Mouse (Mus musculus): ENCODE measurements around the gene Zswim3.

Gene Zswim3

DNA sequence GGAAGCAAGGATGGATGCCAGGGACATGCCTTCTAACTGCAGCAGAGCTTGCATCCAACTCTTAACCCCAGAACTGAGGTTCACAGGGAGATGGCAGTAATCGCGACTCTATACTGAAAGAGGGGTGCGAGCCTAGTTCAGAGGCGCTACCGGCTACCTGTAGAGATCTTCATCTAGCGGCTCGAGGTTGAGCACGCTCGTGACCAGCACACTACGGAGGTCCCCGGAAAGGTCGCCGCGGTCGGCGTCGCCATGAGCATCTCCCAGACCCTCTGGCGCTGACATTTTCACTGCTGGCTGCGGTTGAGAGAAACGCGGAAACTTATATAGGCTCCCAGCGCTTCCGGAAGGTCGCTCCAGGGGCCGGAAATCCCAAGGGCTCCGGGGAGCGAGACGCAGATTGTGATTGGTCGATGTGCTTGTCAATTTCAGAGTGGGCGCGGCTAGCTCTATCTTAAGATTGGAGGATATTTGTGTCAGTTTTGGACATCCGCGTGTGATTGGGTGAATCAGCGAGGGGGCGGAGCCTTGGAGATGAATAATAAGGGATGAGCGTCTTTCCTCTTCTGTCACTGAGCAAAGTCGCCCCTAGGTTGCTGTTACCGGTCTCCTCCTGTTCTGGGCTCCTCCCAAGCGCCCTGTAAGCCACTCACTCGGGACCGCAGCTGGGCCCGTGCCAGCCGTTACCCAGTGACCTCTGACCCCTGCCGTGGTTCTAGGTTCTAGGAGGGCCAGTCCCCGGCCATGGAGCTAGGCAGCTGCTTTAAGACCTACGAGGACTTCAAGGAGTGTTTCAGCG is at the start of gene Zswim3, which contains the start of gene Acot8:
TSS of gene Zswim3 (plus strand) at position 566 of the 799 bp plus-strand sequence.
TSS of gene Acot8 (minus strand) at position 350 of the 799 bp plus-strand sequence.
- DNase-seq (ENCODE audit: low spot score): peak; percentile 95

DNA sequence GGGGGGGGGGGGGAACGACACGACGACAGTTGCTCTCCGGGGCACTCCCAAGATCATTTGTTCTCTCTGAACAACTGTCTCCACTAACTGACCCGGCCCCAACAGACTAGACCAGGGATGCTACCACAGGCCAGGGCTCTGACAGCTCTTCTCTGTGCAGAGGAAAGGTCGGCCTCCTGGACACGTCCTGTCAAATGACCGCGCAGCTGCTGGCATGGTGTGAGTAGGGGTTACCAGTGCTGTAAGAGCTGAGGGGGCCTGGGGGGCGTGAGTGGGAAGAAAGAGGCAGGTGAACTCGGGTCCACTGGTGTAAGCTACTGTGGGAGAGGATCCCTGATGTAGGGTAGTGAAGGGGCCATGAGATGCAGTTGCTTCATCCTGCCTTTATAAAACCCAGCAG is 47.1 kb upstream of the Zswim3 start:
- no peak for DNase-seq (ENCODE audit: low spot score)

DNA sequence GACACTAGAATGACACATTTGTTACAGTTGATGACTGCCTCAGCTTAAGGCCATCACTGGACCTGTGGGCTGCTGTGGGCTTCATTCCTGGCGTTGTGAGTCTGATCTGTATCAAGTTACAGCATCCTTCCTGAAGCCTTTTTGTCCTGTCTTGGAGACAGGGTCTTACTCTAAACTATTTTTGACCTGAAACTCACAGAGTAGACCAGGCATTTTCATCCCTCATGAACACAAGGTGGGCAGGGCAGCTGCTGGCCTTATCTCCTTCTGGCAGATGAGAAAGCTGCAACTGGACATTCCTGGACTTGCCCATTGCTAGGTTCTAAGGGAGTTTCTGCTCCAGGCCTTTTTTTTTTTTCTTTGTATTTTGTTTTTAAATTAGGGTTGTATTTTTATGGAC is 46.2 kb upstream of the Zswim3 start:
- no peak for DNase-seq (ENCODE audit: low spot score)

DNA sequence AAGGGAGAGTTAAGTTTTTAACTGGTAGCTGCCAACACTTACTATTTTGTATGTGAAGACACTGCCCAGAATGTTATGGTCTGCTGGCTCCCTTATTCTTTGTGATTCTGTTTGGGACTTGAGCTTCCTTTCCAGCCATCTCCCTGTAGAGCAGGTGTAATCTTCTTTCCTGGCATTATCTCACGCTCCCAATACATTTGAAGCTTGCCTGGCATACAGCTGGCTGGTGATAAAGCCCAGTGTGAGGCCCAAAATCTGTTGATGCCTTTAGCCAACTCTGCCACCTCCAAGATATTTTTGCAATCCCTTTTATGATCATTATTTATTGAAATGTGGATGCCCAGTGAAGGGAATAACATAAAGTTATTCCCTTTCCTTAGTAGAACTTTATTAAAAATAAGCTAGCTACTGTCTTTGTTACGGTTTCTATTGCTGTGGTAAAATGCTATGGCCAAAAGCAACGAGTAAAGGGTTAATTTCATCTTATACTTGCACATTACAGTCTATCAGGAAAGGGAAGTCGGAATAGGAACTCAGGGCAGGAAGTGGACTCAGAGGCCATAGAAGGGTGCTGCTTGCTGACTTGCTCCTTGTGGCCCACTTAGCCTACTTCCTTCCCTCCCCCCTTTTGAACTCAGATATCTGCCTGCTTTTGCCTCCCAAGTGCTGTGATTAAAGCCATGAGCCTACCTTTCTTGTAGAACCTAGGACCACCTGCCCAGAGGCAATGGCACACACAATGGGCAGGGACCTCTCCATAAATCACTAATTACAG is 44.7 kb upstream of the Zswim3 start:
- DNase-seq (ENCODE audit: low spot score): no peak

DNA sequence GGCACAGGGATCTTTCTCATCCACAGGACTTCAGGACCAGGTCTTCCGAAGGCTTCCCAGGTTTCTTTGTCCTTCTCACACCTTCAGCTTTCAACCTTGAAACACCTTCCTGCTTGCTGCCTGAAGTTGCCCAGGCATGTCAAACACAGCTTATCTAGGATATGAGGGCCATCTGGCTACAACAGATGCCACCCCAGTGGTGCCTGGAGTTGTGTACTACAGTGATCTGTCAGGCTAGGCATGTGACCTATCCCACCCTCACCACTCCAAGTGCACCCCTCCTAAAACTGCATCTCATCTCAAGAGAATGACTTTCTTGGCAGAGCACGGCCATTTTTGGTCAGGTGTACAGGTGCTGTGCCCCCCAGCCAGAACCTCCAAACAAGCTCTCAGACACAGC is 43.4 kb upstream of the Zswim3 start:
- DNase-seq (ENCODE audit: low spot score): no peak

DNA sequence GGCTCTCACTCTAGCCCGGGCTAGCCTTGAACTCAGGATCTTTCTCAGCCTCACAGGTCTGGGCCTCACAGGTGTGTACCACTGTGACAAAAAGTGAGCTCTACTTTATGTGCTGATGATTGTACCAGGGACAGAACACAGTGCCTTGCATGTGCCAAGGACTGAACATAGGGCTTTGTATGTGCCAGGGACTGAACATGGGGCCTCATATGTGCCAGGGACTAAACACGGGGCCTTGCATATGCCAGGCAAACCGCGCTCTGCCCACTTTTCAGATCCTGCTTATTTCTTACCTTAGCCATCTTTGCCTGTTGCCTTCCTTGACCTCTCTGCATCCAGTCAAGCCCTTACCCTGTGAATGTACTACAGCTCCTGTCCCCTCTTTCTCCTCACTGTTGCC is 42.9 kb upstream of the Zswim3 start:
- DNase-seq (ENCODE audit: low spot score): no peak

DNA sequence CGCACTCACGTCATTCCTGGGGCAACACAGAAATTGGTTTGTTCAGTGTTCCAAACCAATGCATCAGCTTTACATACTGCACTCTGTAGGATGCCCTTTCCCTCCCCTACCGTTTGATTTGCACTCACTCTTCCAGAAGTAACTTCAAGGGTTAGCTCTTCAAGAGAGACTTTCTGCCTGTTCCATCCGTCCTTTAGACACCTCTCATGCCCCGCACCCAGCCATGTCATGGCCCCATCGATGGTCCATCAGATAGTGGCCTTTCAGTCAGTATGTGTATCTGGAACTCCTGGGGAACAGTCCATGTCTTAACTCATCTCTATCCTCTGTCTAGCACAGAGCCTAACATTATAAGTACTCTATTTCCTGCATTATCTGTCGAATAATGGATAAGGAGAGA is 42.3 kb upstream of the Zswim3 start:
- DNase-seq (ENCODE audit: low spot score): no peak

DNA sequence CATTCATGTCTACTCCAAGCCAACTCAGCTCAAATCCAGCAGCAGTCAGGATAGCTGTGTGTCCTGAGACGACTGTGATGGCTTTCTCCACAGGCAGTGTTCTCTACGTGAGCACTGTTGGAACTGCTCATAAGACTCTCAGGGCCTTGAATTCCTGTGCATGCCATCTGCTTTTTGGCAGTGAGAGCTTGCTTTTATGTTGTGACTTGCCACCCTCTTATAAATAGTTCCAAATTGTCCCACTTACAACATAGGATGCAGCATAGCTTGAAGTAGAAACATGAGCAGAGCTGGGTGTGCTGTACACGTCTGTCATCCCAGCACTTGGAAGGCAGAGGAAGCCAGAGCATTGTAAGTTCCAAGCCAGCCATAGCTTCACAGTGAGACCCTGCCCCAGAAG is 39.1 kb upstream of the Zswim3 start:
- DNase-seq (ENCODE audit: low spot score): no peak

DNA sequence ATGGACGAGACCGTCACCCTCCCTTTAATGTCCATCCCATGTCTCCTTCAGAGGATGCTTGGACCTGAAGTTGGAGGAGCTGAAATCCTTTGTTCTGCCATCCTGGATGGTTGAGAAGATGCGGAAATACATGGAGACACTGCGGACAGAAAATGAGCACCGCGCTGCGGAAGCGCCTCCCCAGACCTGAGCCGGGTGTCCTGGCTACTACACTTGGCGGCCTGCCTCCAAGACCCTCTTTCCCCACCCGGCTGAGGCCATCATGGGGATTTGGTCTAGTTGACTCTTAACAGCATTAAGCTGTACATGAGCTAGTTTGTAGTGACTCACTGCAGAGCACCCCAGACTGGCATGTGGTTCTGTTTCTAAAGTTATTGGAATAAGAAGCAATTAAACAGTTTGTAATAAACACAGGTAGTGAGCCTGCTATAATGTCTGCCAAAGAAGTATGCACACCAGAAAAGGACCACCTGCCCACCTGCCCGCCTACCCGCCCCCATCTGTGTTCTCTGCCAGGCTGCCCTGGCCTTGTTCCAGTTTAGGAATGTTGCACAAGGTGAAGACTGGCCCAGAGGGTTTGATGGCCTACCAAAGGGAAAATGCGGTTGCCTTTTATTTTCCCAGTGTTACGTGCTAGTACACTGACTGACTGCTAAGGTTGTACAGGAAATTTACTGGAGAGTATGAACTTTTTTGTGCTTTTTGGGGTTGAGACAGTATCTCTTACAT is 36.9 kb upstream of the Zswim3 start:
- no peak for DNase-seq (ENCODE audit: low spot score)

DNA sequence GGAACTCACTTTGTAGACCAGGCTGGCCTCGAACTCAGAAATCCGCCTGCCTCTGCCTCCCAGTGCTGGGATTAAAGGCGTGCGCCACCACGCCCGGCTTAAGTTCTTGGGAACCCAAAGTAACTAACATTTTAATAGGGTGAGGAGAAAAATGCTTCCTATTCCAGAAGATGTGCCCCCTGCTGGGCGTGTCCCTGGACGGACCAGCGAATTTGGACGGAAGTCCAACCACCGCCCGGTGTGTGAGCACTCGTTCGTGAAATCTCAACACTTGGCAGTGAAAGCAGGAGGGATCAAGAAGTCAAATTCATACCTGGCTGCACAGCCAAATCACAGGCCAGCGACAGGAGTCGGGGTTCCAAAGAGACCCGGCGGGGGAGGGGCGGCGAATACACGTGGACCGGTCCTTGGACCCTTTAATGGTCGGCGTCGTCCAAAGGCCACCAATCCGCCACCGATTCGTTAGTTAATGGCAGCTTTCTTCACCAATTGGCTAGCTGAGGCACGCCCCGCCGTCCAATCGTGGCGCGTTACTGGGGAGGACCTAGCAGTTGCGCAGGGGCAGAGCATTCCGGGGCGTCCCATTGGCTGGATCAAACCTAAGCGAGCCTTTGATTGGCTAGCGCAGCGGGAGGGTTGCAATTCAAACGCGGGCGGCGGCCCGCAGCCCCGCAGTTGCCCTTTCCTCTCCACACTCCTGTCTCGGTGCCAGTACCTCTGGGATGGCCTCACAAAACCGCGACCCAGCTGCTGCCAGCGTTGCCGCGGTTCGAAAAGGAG is 35.5 kb upstream of the Zswim3 start, which contains the start of gene Ube2c:
TSS of gene Ube2c (plus strand) at position 641 of the 780 bp plus-strand sequence.
- peak; percentile 98 for DNase-seq (ENCODE audit: low spot score)

DNA sequence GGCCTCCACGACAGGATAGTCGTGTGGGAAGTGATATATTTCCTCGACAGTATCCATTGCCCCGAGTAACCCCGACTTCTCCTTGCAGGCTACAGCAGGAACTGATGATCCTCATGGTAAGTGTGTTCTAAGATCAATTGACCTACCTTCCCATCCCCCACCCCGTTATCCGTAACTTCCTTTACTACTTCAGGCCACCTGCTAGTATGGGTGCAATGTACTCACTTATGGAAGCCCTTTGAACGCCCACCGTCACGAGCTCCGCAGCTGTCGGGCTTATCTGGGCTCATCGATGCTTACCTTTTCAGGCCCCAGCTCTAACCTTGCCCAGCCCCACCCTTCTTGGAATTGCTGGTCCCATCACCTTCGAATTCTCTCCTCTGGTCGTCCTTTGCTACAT is 34.6 kb upstream of the Zswim3 start:
- DNase-seq (ENCODE audit: low spot score): no peak

DNA sequence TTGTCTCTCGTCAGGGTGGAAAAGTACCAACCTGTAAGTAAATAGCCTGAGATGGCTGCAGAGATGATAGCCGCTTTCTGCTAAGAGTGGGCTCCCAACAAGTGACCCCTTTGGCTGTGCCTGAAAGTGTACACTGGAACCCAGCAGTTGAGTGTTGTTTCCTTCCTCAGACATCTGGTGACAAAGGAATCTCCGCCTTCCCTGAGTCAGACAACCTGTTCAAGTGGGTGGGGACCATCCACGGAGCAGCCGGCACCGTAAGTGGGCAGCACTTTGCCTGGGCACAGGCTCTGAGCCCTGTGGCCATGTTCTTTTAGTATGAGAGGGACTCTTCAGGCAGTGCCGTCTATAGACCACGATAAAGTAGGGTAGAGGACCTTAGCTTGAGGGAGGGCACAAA is 33.8 kb upstream of the Zswim3 start:
- no peak for DNase-seq (ENCODE audit: low spot score)

DNA sequence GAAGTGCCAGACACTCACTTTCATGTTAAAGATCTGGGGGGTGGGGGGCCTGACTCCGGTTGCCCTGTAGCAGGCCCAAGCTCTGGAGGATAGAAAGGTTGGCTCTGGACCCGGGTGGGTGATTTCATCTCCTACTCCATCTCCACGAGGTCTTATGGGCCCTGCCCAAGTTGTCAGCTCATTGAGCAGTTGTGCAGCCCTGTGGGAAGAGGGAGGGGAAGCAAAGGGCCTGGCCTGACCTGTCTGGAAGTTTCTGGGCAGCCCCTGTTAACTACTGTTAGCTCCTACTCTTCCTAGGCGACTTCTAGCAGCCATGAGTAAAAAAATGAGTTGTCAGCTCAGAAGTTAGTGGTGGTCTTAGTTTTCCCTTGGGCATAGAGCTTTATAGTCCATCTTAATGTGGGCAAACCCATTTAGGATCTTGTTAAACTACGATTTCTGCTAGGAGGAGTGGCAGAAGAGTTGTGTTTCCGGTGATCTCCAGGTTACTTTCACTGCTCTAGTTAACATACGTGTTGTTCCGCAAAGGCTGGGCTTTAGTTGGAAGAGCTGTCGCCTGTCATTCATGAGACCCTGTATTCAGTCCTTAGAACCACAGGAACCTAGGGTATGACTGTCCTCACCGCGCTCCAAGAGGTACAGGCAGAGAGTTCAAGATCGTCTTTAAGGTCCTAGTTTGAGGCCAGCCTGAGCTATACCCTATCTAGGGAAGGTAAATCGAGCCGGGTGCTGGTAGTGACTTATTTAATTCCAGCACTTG is 31.5 kb upstream of the Zswim3 start:
- DNase-seq (ENCODE audit: low spot score): no peak

DNA sequence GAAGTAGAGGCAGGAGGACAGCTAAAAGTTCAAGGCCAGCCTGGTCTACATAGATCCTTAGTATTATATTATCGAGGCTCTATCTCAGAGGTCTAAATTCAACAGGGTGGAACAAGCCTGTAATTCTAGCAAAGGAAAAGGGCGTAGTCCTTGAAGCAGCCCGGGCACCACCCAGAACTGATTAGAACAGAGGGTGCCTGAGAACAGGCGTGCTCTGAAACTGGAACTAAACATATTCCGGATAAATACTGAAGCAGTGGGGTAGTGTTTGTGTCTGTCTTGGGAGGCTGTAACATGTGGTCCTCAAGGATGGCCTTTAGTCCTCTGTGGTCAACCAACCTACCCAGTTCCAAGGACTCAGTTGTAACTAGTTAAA is 30.9 kb upstream of the Zswim3 start:
- no peak for DNase-seq (ENCODE audit: low spot score)

DNA sequence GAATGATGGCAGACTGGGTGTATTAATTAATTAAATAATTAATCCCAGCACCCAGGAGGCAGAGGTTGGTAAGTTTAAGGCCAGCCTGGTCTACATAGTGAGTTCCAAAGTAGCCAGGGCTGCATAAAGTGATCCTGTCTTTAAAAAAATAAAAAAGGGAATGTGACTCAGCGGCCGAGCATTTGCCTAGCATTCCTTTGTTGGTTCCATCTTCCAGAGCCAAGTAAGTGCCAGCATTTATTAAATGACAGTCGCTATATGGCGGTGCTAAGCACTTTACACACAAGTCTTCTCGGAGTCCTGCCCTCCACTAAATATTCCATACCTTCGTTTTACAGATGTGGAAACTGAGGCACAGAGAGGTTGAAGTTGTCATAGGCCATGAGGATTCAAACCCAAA is 28.8 kb upstream of the Zswim3 start:
- DNase-seq (ENCODE audit: low spot score): no peak

DNA sequence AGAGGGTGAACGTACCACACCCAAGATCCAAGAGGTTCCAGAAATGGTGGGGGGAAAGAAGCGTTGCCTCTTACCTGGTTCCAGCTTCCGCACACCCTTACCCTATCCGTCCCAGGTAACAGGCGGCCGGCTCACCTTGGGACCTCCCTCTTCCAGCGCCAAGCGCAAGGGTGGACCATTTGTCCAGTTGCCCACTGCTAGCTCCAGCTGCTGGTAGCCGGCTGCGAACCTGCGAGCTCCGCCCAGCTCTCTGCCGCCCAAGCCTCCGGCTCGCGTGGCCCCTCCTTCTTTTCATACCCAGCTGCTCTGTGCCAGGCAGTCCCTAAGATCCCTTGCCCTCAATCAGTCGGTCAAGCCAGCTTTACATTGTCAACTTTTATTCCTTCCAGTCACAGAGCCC is 28.1 kb upstream of the Zswim3 start:
- no peak for DNase-seq (ENCODE audit: low spot score)

DNA sequence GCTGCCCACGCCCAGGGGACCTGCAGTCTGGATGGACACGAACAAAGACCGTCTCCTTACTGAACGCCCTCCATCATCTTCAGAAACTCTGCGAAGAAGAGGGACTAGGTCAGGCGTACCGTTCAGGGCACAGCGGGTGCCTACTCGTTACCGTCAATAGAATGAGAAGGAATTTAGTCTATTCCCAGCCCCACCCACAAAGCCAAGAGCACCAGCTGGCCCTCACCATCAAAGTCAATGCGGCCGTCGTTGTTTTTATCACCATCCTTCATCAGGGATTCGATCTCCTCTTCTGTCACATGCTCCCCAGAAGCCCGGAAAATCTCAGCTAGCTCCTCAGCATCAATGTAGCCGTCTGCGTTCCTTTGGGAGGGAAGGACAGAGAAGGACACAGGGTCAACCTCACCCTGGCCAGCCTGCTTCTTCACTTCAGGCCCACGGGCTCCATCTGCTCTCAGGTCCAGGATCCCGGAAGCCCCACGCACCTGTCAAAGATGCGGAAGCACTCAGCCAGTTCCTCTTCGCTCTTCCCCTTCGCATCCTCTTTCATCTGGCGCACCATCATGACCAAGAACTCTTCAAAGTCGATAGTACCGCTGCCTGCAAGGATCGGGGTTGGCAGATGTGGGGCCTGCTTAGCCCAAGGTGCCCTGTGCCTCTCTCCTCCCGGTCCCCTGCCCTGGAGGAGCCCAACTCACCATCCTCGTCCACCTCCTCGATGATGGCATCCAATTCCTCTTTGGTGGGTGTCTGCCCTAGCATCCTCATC is 27.5 kb upstream of the Zswim3 start:
- DNase-seq (ENCODE audit: low spot score): no peak

DNA sequence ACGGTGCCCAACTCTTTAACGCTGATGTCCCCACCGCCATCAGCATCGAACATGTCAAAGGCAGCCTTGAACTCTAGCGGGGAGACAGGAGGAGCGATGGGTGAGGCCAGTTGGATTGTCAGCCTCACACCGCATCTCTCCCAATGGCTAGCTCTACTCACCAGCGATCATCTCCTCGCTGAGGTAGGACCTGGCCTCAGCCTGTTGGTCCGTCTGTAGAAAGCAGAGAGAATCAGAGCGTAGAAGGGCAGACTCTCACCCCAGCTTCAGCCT is 26.9 kb upstream of the Zswim3 start:
- no peak for DNase-seq (ENCODE audit: low spot score)

DNA sequence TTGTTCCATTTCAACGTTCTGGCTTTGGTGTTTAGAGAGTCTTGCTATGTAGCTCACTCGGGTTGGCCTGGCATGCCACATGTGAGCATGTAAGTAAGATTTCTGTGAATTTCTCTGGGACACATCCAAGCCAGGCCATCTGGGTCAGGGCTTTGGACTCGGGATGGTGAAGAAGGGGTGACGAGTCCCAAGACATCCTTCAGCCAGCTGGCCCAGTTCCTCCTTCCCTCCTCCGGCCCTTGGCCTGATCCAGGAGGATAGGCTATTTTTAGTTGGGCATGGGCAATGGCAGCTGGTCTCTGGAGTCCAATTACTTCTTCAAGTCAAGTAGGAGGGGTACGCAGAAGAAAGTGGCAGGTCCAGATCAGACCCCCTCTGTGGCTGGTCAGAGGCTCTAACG is 26.1 kb upstream of the Zswim3 start:
- no peak for DNase-seq (ENCODE audit: low spot score)

DNA sequence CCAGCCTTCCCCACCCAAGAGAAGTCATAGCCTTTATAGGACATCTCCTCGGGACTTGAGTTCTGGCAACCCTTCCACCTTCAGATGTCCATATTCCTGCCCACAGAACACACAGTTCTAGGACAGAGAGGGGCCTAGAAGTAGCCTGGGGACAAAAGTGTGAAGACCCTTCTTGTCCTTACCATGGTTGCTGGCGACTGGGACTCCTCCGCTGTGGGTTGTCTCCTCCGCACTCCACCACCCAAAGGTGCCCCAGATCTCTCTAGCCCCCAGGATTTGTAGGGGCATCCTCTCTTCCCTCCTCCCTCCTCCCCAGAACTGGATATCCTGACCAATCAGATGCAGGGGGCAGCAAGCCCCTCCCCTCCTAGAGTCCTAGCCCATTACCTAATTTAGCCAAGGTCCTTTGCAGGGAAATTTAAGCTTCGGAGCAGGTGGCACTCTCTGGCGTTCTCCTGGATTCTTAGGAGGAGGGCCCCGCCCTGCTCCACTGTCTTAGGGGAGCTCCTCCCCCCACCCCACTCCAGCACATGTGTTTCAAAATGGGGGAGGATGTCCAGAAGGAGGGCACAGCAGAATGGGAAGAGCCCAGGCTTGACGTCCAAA is 25.3 kb upstream of the Zswim3 start, which contains the start of gene Tnnc2:
TSS of gene Tnnc2 (minus strand) at position 487 of the 606 bp plus-strand sequence.
- no peak for DNase-seq (ENCODE audit: low spot score)
